Mouse (Mus musculus): ENCODE data around the gene Adcy5. TPM values are rescaled to one million over a fixed set of nuclear protein-coding genes. Genes with fewer than 3 reads are reported as not detected.

Gene Adcy5
- polyA plus RNA-seq, 1 experiment from 2014 or later: 0.52 TPM

DNA sequence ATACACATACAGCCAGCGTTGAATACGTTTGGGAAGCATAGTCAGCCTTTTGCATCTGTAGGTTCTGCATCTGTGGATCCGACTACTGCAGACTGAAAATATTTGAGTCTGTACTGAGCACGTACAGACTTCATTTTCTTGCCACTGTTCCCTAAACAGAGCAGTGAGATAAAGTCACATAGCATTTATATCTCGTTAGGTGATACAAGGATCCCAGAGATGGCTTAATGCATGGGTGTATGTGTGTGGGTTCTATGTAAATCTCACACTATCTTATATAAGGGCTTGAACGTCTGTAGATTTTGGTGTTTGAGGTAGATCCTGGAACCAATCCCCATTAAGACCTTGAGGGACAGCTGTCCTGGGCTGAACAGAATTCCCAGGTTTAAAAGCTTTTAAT is 10.7 kb downstream of the Adcy5 start:
- WGBS: 79% methylated on average over 6 of the region's 6 CpGs
- Histone ChIP-seq H3K4me3 (ENCODE audit: low read depth, low read length) (no peak overlapping the region), H3K27ac (ENCODE audit: low read depth, low read length) (no peak overlapping the region), H3K27me3 (replicated peaks; ENCODE audit: control insufficient read depth, insufficient read depth, low read length) (peaks cover 3% of the 10 kb centered on the region; the same call in 1 of the 2 replicates), H3K9ac (ENCODE audit: low read depth, low read length) (no peak overlapping the region), H3K4me1 (replicated peaks; ENCODE audit: control insufficient read depth, insufficient read depth, low read length) (no peaks in the 10 kb centered on the region), H3K36me3 (ENCODE audit: control insufficient read depth, insufficient read depth, low read length) (no peaks in the 10 kb centered on the region), H3K4me2 (no peak overlapping the region), H3K9me3 (ENCODE audit: control insufficient read depth, low read length) (no peaks in the 10 kb centered on the region)
- no peak for DNase-seq (ENCODE audit: low spot score)
- no peak for ATAC-seq (replicated peaks; ENCODE audit: low FRiP score)

DNA sequence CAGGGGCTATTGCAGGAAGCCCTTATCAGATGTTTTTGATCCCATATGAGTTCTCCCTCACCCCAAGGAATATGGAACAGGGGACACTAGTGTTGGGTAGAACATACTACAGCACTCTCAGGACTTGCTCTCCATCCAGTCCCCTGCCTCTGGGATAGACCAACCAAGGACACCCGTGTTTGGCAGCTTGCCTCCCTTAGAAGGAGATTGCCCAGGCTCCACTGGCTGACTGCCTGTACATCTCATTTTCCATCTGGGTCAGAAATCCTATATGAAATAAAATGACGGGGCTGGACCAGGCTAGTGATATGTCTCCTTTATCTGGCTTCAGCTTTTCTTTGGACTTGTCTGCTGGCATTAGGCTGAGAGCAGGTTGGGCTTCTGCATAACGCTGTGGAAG is 11.1 kb downstream of the Adcy5 start:
- Histone ChIP-seq H3K27me3 (replicated peaks; ENCODE audit: control insufficient read depth, insufficient read depth, low read length) (no peaks in the 10 kb centered on the region; the same call in 1 of the 2 replicates), H3K36me3 (ENCODE audit: control insufficient read depth, insufficient read depth, low read length) (no peaks in the 10 kb centered on the region), H3K9me3 (ENCODE audit: control insufficient read depth, low read length) (no peaks in the 10 kb centered on the region), H3K4me3 (ENCODE audit: low read depth, low read length) (no peak overlapping the region), H3K27ac (ENCODE audit: low read depth, low read length) (no peak overlapping the region), H3K4me2 (no peak overlapping the region), H3K9ac (ENCODE audit: low read depth, low read length) (no peak overlapping the region), H3K4me1 (replicated peaks; ENCODE audit: control insufficient read depth, insufficient read depth, low read length) (no peaks in the 10 kb centered on the region)
- WGBS: 75% methylated on average over 3 of the region's 3 CpGs
- no peak for ATAC-seq (replicated peaks; ENCODE audit: low FRiP score)
- DNase-seq (ENCODE audit: low spot score): no peak

DNA sequence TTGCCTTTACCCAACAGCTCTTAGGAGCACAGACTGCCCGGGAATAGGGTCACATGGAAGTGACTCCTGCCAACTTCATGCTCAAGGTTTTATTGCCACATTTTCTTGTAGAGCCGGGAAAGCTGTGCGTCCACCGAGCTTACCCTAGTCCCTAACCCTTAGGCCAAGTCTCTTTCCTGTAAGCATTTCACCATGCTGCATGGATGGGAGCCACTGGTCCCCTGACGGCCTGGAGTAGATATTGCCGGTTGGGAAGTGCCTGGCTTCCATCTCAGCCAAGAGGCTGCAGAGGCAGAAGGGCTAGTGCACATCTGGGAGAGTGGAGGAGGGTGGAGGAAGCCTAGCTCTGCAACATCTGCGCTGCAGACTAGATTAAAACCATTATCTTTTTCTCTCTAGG is 14.8 kb downstream of the Adcy5 start:
- 59% methylated on average over 7 of the region's 7 CpGs for WGBS

DNA sequence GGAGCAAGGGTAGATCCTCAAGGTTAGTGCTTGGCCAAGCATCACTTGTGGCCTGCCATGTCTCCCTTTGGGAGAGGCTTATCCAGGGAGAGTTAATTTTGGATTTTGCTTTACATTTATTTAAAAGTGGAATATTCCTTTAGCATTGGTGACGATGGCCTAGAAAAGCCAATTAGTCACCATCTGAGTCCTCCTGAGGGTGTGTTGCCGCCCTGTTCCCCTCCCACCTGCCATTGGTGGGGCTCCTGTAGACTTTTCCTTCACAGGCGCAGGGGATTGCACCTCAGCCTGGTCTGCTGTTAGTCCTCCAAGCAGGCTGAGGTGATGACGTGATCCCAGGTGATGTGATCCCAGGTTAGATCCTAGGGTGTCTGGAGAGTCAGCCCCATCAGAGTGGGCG is 17.5 kb downstream of the Adcy5 start:
- H3K9ac ChIP-seq (ENCODE audit: low read depth, low read length): no peak overlapping the region
- H3K27ac ChIP-seq (ENCODE audit: low read depth, low read length): no peak overlapping the region
- H3K4me2 ChIP-seq: no peak overlapping the region
- H3K27me3 ChIP-seq (replicated peaks; ENCODE audit: control insufficient read depth, insufficient read depth, low read length): 0 out of 2 replicates have a peak, but pooled peaks cover 3% of the 10 kb centered on the region
- DNase-seq (ENCODE audit: low spot score) (no peak), ATAC-seq (replicated peaks; ENCODE audit: low FRiP score) (no peak)
- no peaks in the 10 kb centered on the region for H3K9me3 ChIP-seq (ENCODE audit: control insufficient read depth, low read length)
- no peaks in the 10 kb centered on the region for H3K36me3 ChIP-seq (ENCODE audit: control insufficient read depth, insufficient read depth, low read length)
- WGBS: 71% methylated on average over 5 of the region's 5 CpGs
- H3K4me3 ChIP-seq (ENCODE audit: low read depth, low read length): no peak overlapping the region
- no peaks in the 10 kb centered on the region for H3K4me1 ChIP-seq (replicated peaks; ENCODE audit: control insufficient read depth, insufficient read depth, low read length)

More for the DNA sequence above, 14.8 kb downstream of the Adcy5 start:
- no peak overlapping the region for H3K27ac ChIP-seq (ENCODE audit: low read depth, low read length)
- no peaks in the 10 kb centered on the region for H3K4me1 ChIP-seq (replicated peaks; ENCODE audit: control insufficient read depth, insufficient read depth, low read length)
- ATAC-seq (replicated peaks; ENCODE audit: low FRiP score): no peak
- no peak overlapping the region for H3K4me3 ChIP-seq (ENCODE audit: low read depth, low read length)
- no peak overlapping the region for H3K4me2 ChIP-seq
- no peaks in the 10 kb centered on the region for H3K27me3 ChIP-seq (replicated peaks; ENCODE audit: control insufficient read depth, insufficient read depth, low read length)
- no peaks in the 10 kb centered on the region for H3K9me3 ChIP-seq (ENCODE audit: control insufficient read depth, low read length)
- H3K36me3 ChIP-seq (ENCODE audit: control insufficient read depth, insufficient read depth, low read length): no peaks in the 10 kb centered on the region
- no peak overlapping the region for H3K9ac ChIP-seq (ENCODE audit: low read depth, low read length)
- DNase-seq (ENCODE audit: low spot score): no peak

DNA sequence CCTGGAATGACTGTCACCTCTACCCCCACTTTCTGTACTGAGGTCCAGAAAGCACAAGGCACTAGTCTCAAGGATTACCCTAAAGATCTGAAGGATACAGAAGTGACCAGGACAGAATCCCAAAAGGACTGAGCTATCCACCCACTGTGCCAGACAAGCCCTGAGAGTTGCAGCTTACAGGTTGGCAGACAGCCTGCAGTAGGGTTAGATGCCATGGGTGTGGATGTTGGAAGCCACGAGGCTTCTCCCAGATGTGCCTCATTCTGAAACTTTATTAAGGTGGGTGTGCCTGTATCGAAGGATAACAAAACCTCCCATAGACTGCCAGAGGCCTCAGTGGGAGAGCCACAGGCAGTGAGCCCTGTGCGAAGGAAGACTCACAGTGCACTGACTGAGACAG is 23.8 kb downstream of the Adcy5 start:
- WGBS: 87% methylated on average over 3 of the region's 3 CpGs
- Histone ChIP-seq H3K27me3 (replicated peaks; ENCODE audit: control insufficient read depth, insufficient read depth, low read length) (0 out of 2 replicates have a peak, but pooled peaks cover 3% of the 10 kb centered on the region), H3K4me1 (replicated peaks; ENCODE audit: control insufficient read depth, insufficient read depth, low read length) (no peaks in the 10 kb centered on the region), H3K9me3 (ENCODE audit: control insufficient read depth, low read length) (no peaks in the 10 kb centered on the region), H3K36me3 (ENCODE audit: control insufficient read depth, insufficient read depth, low read length) (no peaks in the 10 kb centered on the region), H3K4me2 (no peak overlapping the region), H3K4me3 (ENCODE audit: low read depth, low read length) (no peak overlapping the region), H3K27ac (ENCODE audit: low read depth, low read length) (no peak overlapping the region), H3K9ac (ENCODE audit: low read depth, low read length) (no peak overlapping the region)
- no peak for ATAC-seq (replicated peaks; ENCODE audit: low FRiP score)
- no peak for DNase-seq (ENCODE audit: low spot score)

DNA sequence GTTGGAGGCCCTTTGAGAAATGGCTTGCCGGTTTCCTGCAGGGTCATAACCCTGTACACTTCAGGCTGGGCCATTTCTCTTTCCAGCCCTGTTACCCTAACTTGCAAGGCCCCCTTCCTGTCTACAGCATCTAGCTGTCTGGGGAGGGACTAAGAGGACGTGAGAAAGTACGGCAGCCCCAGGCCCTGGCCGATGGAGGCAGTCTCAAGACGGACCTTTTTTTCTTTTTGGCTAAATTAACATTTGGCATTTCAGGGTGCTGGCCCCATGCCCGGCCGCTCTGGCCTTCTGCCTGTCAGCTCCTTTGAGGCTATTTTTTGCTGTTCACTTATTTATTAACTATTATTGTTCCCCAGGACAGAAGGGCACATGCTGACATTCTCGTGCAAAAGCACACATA is 24.4 kb downstream of the Adcy5 start:
- H3K36me3 ChIP-seq (ENCODE audit: control insufficient read depth, insufficient read depth, low read length): no peaks in the 10 kb centered on the region
- H3K27ac ChIP-seq (ENCODE audit: low read depth, low read length): no peak overlapping the region
- no peak overlapping the region for H3K4me2 ChIP-seq
- H3K4me3 ChIP-seq (ENCODE audit: low read depth, low read length): no peak overlapping the region
- 77% methylated on average over 8 of the region's 8 CpGs for WGBS
- no peaks in the 10 kb centered on the region for H3K9me3 ChIP-seq (ENCODE audit: control insufficient read depth, low read length)
- 0 out of 2 replicates have a peak, but pooled peaks cover 3% of the 10 kb centered on the region for H3K27me3 ChIP-seq (replicated peaks; ENCODE audit: control insufficient read depth, insufficient read depth, low read length)
- no peak overlapping the region for H3K9ac ChIP-seq (ENCODE audit: low read depth, low read length)
- ATAC-seq (replicated peaks; ENCODE audit: low FRiP score) (no peak), DNase-seq (ENCODE audit: low spot score) (no peak)
- no peaks in the 10 kb centered on the region for H3K4me1 ChIP-seq (replicated peaks; ENCODE audit: control insufficient read depth, insufficient read depth, low read length)

DNA sequence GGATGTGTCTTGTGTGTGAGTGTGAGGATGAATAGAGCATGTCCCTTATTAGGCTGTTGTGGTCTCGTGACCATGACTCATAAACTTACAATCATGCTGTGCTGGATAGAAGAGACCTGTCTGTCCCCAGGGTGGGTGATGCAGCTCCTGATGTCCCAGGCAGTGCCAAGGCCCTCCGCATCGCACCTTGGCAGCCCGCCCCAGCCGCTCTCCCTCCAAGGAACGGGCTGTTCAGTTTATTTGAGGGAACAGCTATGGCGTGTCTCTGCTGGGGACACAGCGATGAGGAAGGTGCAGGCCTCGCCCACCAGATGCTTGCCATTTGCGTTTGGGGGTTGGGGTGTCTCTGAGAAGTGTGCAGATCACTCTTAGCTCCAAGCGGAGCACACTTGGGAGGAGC is 28.5 kb downstream of the Adcy5 start:
- H3K4me1 ChIP-seq (replicated peaks; ENCODE audit: control insufficient read depth, insufficient read depth, low read length): no peaks in the 10 kb centered on the region
- no peak for DNase-seq (ENCODE audit: low spot score)
- H3K9me3 ChIP-seq (ENCODE audit: control insufficient read depth, low read length): no peaks in the 10 kb centered on the region
- 68% methylated on average over 11 of the region's 11 CpGs for WGBS
- H3K9ac ChIP-seq (ENCODE audit: low read depth, low read length): no peak overlapping the region
- no peaks in the 10 kb centered on the region for H3K36me3 ChIP-seq (ENCODE audit: control insufficient read depth, insufficient read depth, low read length)
- H3K4me3 ChIP-seq (ENCODE audit: low read depth, low read length): no peak overlapping the region
- H3K27ac ChIP-seq (ENCODE audit: low read depth, low read length): no peak overlapping the region
- H3K27me3 ChIP-seq (replicated peaks; ENCODE audit: control insufficient read depth, insufficient read depth, low read length): no peaks in the 10 kb centered on the region
- H3K4me2 ChIP-seq: no peak overlapping the region
- no peak for ATAC-seq (replicated peaks; ENCODE audit: low FRiP score)

DNA sequence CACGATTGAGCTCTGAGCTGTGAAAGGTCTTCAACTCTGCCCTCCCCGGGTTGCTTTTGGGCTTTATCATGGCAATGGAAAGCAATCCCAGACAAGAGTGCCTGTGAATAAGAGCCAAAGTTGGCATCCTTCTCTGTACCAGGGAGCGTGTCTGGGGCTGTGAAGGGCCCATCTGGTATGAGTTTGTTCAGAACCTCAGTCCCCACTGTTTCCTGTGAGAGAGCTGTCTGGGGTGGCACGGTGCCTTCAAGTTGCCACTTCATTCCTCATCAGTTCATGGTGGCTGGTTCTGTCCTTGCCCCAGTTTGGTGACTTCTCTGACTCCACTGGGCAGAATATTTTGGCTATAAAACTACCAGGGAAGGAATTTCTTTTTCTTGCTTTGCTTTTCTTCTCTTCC is 33.4 kb downstream of the Adcy5 start:
- no peak for DNase-seq (ENCODE audit: low spot score)
- Histone ChIP-seq H3K4me2 (no peak overlapping the region), H3K4me3 (ENCODE audit: low read depth, low read length) (no peak overlapping the region), H3K4me1 (replicated peaks; ENCODE audit: control insufficient read depth, insufficient read depth, low read length) (no peaks in the 10 kb centered on the region), H3K9me3 (ENCODE audit: control insufficient read depth, low read length) (no peaks in the 10 kb centered on the region), H3K9ac (ENCODE audit: low read depth, low read length) (no peak overlapping the region), H3K27ac (ENCODE audit: low read depth, low read length) (no peak overlapping the region), H3K36me3 (ENCODE audit: control insufficient read depth, insufficient read depth, low read length) (no peaks in the 10 kb centered on the region), H3K27me3 (replicated peaks; ENCODE audit: control insufficient read depth, insufficient read depth, low read length) (no peaks in the 10 kb centered on the region)
- ATAC-seq (replicated peaks; ENCODE audit: low FRiP score): no peak
- 75% methylated on average over 4 of the region's 4 CpGs for WGBS

DNA sequence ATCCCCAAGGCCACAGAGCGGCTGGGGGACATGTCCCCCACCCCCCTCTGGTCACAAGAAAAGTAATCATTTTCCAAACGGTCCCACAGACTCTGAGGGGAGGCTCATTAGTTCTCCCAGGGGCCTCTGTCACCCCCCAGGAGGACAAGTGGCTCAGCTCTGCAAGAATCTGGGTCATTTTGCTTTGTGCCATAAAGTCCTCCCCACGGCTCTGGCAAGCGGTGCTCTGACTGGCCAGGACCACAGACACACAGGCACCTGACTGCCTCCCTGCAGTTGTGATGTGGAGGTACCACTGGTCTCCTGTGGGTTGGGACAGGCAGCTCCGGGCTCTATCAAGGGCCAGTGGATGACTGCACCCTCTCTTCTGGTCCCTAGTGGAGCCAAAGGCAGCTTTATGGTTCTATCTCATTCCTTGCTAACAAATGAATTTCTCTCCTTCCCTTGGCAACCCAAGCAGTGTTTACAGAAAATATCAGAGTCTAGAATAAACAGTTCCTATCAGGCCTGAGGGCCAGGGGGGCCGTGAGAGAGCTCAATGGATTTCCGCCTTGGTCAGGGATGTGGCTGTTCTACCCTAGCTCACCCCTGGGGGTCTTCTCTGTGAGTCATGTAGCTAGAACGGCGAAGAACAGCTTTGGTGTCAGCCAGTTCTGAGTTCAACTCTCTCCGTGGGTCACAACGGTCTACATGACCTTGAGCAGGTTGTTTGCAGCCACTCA is 34.9 kb downstream of the Adcy5 start:
- Histone ChIP-seq H3K9ac (ENCODE audit: low read depth, low read length) (no peak overlapping the region), H3K27me3 (replicated peaks; ENCODE audit: control insufficient read depth, insufficient read depth, low read length) (no peaks in the 10 kb centered on the region), H3K36me3 (ENCODE audit: control insufficient read depth, insufficient read depth, low read length) (no peaks in the 10 kb centered on the region), H3K9me3 (ENCODE audit: control insufficient read depth, low read length) (no peaks in the 10 kb centered on the region), H3K4me2 (no peak overlapping the region), H3K4me3 (ENCODE audit: low read depth, low read length) (no peak overlapping the region), H3K4me1 (replicated peaks; ENCODE audit: control insufficient read depth, insufficient read depth, low read length) (no peaks in the 10 kb centered on the region; the same call in 1 of the 2 replicates), H3K27ac (ENCODE audit: low read depth, low read length) (no peak overlapping the region)
- ATAC-seq (replicated peaks; ENCODE audit: low FRiP score) (no peak), DNase-seq (ENCODE audit: low spot score) (no peak)
- 61% methylated on average over 11 of the region's 11 CpGs for WGBS

Data from liver, embryonic 11.5 days (tissue).